Mouse (Mus musculus) thymus, postnatal 0 days (tissue): Measurements from ENCODE around the gene Eri3. TPM values are rescaled to one million over a fixed set of nuclear protein-coding genes. Genes with fewer than 3 reads are reported as not detected.
A peak's percentile ranks its signal among the peaks of the same experiment; 100 is the strongest.

ENCODE experiments used
- DNase-seq: peaks from one replicate; pipeline ENCODE4 v3.0.0-alpha.2; 2015; ENCODE audit warnings: low spot score
- polyA plus RNA-seq: library from polyadenylated mRNA; unstranded; fragments of >200 nt; fragmentation: Nextera tagmentation; extraction: Ambion mirVana; gene quantifications from 2 replicates; pipeline ENCODE4 v1.2.1, GENCODE M21; 2015

Gene Eri3
- polyA plus RNA-seq, 1 experiment from 2014 or later = 79.9 TPM

GRCm38 (mm10) chr4:117622270-117622669 is 72.1 kb downstream of the Eri3 start:
- DNase-seq = no peak

GRCm38 (mm10) chr4:117623025-117623424 is 72.9 kb downstream of the Eri3 start:
- DNase-seq = no peak

GRCm38 (mm10) chr4:117624660-117625059 is 74.5 kb downstream of the Eri3 start:
- peak; percentile 22 for DNase-seq

DNA sequence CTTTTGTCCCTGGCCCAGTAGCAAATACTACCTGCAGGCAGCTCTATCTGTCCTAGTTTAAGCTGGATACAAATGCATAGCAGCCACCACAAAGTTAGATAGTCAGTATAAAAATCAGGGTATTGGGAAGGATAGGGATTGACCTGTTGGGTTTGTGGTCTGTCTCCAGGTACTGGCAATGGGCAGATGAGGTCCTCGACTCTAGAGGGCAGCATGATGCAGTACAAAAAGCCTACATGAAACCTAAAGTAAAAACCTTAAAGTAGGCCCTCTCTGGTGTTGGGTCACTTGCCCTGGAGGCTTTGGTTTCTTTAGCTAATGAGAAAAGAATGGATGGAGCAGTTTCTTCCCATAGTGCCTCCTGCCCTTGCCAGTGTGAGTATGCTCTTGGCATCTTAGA is 78.3 kb downstream of the Eri3 start:
- no peak for DNase-seq

GRCm38 (mm10) chr4:117630053-117630670 is 80.0 kb downstream of the Eri3 start:
- no peak for DNase-seq

- DNase-seq = no peak
Observed at GRCm38 (mm10) chr4:117633527-117633926, 83.4 kb downstream of the Eri3 start.

GRCm38 (mm10) chr4:117634642-117635041 is 84.5 kb downstream of the Eri3 start:
- no peak for DNase-seq

DNA sequence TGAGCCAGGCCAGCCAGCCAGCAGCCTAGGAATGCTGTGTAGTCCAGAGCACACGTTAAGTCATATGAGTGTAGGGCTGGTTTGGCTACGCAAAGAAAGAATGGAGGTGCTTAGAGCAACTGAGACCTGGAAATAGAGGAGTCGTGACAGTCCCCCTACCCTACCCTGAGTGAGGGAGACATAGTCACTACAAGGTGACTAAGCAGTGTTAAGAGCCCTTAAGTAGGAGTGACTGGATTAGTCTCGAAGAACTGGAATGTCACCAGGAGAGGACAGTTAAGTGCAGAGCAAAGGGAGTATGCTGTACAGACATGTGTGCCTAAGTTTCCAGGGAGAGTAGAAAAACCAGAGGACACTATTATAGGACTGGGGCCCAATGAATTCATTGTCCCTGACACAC is 86.0 kb downstream of the Eri3 start:
- no peak for DNase-seq

DNA sequence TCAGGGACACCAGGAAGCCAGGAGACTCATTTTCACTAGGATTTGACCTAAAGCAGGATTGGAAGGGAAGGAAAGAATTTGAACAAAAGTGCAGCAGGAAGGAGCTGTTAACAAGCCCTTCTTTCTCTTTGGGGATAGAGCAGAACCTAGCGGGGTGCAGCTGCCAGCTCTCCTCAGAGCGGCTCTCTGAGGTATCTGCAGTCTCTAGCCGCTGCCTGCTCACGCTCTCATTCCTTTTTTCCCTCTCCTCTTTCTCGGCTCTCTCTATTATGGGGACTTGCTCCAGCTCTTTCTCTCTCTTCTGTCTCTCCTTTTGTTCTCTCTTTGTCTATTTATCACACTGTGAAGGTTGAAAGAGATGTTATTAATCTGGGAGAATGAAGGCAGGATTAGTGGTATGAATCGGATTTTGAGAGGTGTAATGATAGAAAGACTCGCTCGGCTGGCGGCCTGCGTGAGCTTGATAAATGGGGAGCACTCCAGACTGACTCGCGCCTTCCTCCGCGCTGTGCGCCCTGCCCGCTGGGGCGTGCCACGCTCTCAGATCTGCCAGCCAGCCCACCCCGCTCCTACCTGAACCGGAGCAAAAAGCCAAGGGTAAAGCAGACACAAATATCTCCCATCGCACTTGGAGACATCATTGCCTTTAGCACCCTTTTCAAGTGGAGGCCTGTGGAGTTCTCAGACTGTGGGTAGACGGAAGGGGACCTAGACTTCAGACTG is 86.9 kb downstream of the Eri3 start:
- DNase-seq = no peak

- no peak for DNase-seq
Observed at GRCm38 (mm10) chr4:117640925-117641703, 90.9 kb downstream of the Eri3 start.

- no peak for DNase-seq
Observed at GRCm38 (mm10) chr4:117641804-117642203, 91.6 kb downstream of the Eri3 start.

GRCm38 (mm10) chr4:117645031-117645435 is 94.9 kb downstream of the Eri3 start:
- no peak for DNase-seq

DNA sequence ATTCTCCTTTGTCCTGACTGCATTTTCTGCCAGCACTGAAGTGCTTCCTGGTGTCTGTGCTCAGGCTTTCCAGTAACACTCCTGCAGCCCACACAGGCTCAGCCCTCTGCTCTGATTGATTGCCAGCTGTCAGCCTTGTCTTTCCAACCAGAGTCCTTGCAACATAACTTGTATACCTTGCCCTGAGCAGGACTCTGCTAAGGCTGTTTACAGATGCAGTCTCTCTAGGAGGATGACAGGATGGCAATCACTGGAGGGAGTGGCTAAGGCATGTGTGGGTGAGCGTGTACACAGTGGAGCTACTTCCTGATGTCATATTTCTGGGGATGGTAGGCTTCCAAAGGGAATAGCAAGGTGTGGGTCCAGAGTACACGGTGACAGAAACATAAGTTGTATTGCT is 95.7 kb downstream of the Eri3 start:
- DNase-seq = no peak

DNA sequence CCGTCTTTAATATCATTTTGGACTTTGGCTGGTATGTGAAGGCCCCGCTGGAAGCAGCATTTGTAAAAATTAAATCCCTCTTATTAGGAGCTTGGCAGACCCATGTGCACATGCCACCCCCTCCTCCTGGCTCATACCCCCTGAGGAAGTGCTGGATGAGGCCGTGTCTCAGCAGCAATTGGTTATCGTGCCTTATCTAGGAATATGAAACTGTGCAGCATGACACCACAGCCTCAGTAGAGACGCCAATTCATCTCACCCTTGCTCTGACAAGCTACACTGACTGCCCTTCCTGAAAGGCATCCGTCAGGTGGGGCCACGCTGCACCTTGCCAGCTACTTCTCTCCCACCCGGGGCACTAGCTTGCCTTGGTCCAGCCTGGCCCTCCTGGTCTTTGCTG is 96.3 kb downstream of the Eri3 start:
- no peak for DNase-seq

DNA sequence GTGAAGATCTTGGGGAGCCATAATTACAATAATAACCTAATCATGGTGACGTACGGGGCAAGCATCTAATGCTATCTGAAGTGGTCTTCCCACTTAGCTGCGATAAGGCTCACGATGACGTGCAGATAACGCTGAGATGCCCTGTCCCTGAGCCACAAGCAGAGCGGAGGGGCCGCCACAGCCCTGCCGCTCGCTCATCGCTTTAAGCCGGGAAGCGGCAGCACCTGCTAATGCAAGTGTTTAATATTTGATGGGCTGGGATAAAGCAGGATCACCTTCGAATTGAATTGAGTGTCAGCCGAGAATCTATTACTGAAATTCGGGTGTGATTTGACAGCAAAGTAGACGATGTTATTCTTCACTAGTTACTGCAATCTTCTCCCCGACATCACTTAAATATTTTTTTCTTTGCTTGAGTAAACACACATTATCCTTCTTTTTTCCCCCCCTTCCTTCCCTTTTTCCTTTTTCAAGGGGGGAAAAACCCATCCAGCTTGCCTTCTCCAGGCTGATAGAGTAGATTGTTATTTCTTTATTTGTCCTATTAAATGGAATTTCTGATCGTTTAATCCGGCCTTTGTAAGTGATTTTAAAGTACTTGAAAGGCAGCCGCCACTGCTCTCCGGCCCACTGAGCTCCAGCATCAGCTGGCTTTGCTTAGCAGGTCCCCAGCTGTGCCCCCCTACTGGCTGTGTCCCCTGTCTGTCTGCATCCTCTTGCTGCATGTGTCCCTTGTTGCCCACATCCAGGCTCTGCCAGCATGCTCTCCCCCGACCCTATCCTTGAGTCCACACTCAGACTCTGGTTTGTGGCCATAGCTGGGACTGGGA is 97.0 kb downstream of the Eri3 start:
- no peak for DNase-seq

GRCm38 (mm10) chr4:117651626-117652101 is 101.5 kb downstream of the Eri3 start:
- DNase-seq = no peak

- DNase-seq = no peak
Observed at GRCm38 (mm10) chr4:117652727-117653126, 102.6 kb downstream of the Eri3 start.

DNA sequence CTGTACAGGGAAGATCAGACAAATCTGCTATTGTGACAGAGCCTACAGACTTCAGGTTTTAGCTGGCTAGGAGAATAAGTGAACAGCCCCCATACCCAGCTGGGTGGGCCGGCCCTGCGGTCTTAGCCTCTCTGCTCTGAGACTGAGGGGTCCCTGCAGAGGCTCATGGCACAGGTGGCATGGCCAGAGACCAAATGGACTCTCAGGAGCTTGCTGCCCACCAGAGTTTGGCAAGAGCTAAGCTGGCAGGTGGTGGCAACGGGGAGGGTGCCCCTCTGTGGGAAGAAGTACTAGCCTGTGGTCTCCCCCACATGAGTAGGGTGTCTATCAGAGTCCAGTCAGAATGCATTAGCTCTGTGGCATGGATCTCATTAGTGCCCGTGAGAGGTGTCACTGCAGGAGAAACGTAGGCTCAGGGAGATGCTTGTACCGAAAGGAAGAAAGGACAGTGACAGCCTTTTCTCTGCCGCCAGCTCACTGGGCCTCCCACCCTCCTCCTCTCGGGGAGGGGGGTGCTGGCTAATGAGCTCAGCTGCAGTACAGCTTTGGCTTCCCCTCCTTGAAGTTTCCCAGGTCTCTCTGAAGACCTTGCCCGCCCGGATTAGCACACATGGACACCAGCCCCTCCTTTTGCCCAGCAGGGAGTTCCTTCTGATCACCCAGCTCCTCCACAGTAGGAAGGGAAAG is 104.0 kb downstream of the Eri3 start:
- no peak for DNase-seq

- no peak for DNase-seq
Observed at GRCm38 (mm10) chr4:117654703-117655499, 104.7 kb downstream of the Eri3 start.

DNA sequence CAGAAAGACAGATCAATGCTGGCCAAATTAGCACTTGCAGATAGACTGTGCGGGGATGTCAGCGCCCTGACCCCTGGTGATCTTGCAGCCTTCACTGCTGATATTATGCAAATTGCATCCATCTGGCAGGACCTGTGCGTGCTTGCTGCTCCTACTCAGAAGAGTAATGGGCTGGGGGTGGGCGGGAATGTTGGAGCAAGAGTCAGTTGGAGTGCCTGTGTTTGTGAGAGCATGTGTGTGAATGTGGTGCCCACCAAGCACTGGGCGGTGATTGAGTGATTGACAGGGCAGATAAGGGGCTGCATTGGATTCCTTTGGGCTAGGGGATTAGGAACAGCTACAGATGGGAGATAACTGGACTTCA is 105.3 kb downstream of the Eri3 start:
- DNase-seq = no peak
